Mouse (Mus musculus) hindbrain, embryonic 16.5 days (tissue): Measurements from ENCODE around the gene Eml1. TPM values are rescaled to one million over a fixed set of nuclear protein-coding genes. Genes with fewer than 3 reads are reported as not detected.
"Not testable (repeated sequence)": the region's sequence is repeated elsewhere in the genome, so short reads cannot be mapped to it uniquely, and the experiment has no call there.

ENCODE experiments used
- ATAC-seq: fragments of 200-750 bp; cut with Nextera tagmentation; 2 replicates; pipeline ENCODE4 v1.8.0; 2017; ENCODE audit warnings: moderate TSS enrichment, moderate library complexity
- H3K27ac ChIP-seq: fragments of 300-500 bp; sonication (generic); 2 replicates; pipeline ENCODE4 v1.5.1; 2014; ENCODE audit warnings: low read depth, mild to moderate bottlenecking, control low read depth, low read length, moderate library complexity
- H3K27me3 ChIP-seq: fragments of 300-500 bp; sonication (generic); replicated peaks from 2 replicates; pipeline ENCODE4 v1.6.1; 2014; ENCODE audit warnings: low read length; ENCODE audit not compliant: control insufficient read depth, insufficient read depth
- H3K36me3 ChIP-seq: fragments of 300-500 bp; sonication (generic); 2 replicates; pipeline ENCODE4 v1.6.1; 2014; ENCODE audit warnings: mild to moderate bottlenecking, low read length, moderate library complexity, mixed read lengths; ENCODE audit not compliant: control insufficient read depth, insufficient read depth
- H3K4me1 ChIP-seq: fragments of 300-500 bp; sonication (generic); 2 replicates; pipeline ENCODE4 v1.6.1; 2014; ENCODE audit warnings: low read depth, low read length; ENCODE audit not compliant: control insufficient read depth, insufficient read depth
- H3K4me2 ChIP-seq: fragments of 300-500 bp; sonication (generic); 2 replicates; pipeline ENCODE4 v1.6.1; 2014; ENCODE audit warnings: mild to moderate bottlenecking, low read length, control low read depth, moderate library complexity
- H3K4me3 ChIP-seq: fragments of 300-500 bp; sonication (generic); 2 replicates; pipeline ENCODE4 v1.5.1; 2014; ENCODE audit warnings: mild to moderate bottlenecking, low read length, control low read depth, moderate library complexity
- H3K9ac ChIP-seq: fragments of 300-500 bp; sonication (generic); 2 replicates; pipeline ENCODE4 v1.6.1; 2014; ENCODE audit warnings: low read depth, mild to moderate bottlenecking, control low read depth, low read length, moderate library complexity
- H3K9me3 ChIP-seq: fragments of 300-500 bp; sonication (generic); 2 replicates; pipeline ENCODE4 v1.6.1; 2014; ENCODE audit warnings: mild to moderate bottlenecking, low read length, moderate library complexity; ENCODE audit not compliant: control insufficient read depth
- WGBS: fragments of 180-500 bp; shearing (Covaris S2); extraction: QIAGEN DNeasy Blood & Tissue Kit; methylation state at CpG from one replicate; pipeline ENCODE4 v1.1.7; 2014; 5-methylcytosine and 5-hydroxymethylcytosine counted together
- polyA plus RNA-seq: library from polyadenylated mRNA; unstranded; fragments of >200 nt; fragmentation: Nextera tagmentation; extraction: Ambion mirVana; gene quantifications from 2 replicates; pipeline ENCODE4 v1.2.1, GENCODE M21; 2015

The Eml1 gene
- polyA plus RNA-seq, 1 experiment from 2014 or later = 59.3 TPM

DNA sequence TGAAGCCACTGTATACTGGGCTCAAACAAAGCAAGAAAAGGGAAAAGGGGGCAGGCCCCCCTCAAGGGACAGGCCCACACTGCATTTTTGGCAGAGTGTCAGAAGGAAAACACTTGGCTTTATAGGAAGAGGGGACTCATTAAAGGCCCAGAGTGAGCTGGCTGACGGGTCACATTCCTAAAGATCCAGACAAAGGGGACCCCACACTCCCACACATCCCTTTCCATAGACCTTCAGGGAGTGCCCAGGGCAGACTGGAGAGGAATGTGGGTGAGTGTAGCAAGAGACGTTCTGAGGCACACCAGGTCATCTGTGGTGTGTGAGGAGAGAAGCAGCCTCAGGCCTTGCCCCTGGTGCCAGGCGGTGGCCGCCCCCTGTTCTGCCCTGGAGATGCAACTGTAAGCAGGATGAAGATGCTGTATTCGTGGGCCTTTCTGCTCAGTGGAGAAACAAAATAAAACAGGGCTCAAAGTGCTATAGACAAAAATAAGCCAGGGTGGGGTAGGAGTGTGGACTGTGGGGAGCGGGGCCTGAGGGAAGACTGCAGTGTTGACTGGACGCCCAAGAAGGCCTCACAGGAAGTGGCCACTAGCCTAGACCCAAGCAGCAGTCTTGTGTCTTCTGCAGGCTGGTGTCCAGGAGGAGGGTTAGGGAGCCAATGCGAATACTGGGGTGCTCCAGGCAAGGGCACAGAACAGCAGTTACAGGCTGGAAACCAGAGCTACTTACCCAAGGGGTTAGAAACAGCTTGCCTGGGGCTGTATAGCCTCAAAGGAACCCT is 124.9 kb downstream of the Eml1 start:
- no peaks in the 10 kb centered on the region for H3K9me3 ChIP-seq
- no peaks in the 10 kb centered on the region for H3K27me3 ChIP-seq
- no peak overlapping the region for H3K4me2 ChIP-seq
- H3K9ac ChIP-seq = no peak overlapping the region
- H3K4me3 ChIP-seq = no peak overlapping the region
- no peaks in the 10 kb centered on the region for H3K36me3 ChIP-seq
- 62% methylated on average over 8 of the region's 8 CpGs for WGBS
- peaks cover 3% of the 10 kb centered on the region; the same call in 1 of the 2 replicates for H3K4me1 ChIP-seq
- no peak overlapping the region for H3K27ac ChIP-seq
- no peak for ATAC-seq

DNA sequence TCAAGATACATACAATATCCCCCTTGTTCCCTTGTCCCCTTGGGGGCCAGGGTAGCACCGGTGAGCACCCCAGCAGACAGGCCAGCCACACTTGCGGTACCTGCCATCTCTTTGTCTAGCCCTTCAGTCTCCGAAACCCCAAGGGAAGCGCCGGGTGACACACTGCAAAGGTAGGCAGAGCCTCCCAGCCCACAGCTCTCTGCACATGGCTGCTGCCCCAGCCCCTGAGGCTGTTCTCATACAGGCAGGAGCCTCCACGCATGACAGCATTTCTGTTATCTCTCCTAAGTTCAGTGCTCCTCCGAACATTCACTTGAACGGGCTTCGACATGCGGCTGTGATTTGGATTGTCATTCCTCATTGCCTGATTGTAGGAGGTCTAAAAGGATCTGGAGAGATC is 132.3 kb downstream of the Eml1 start:
- no peaks in the 10 kb centered on the region for H3K4me1 ChIP-seq
- no peaks in the 10 kb centered on the region for H3K9me3 ChIP-seq
- 0 out of 2 replicates have a peak, but pooled peaks cover 3% of the 10 kb centered on the region for H3K36me3 ChIP-seq
- WGBS = 62% methylated on average over 10 of the region's 10 CpGs
- H3K4me3 ChIP-seq = no peak overlapping the region
- no peak overlapping the region; the same call in 1 of the 2 replicates for H3K9ac ChIP-seq
- no peaks in the 10 kb centered on the region for H3K27me3 ChIP-seq
- ATAC-seq = no peak
- H3K4me2 ChIP-seq = no peak overlapping the region
- no peak overlapping the region for H3K27ac ChIP-seq

GRCm38 (mm10) chr12:108503582-108503981 is 132.8 kb downstream of the Eml1 start:
- whole genome bisulfite sequencing = 73% methylated on average over 16 of the region's 16 CpGs
- Histone ChIP-seq H3K9me3 (no peaks in the 10 kb centered on the region), H3K27me3 (no peaks in the 10 kb centered on the region), H3K4me3 (no peak overlapping the region), H3K4me2 (no peak overlapping the region), H3K4me1 (no peaks in the 10 kb centered on the region), H3K27ac (no peak overlapping the region), H3K36me3 (0 out of 2 replicates have a peak, but pooled peaks cover 3% of the 10 kb centered on the region), H3K9ac (no peak overlapping the region)
- ATAC-seq = no peak

GRCm38 (mm10) chr12:108505846-108506245 is 135.1 kb downstream of the Eml1 start:
- WGBS = 71% methylated on average over 2 of the region's 2 CpGs
- H3K4me3 ChIP-seq = no peak overlapping the region
- no peak overlapping the region for H3K27ac ChIP-seq
- no peak for ATAC-seq
- H3K36me3 ChIP-seq = 0 out of 2 replicates have a peak, but pooled peaks cover 3% of the 10 kb centered on the region
- H3K9me3 ChIP-seq = no peaks in the 10 kb centered on the region
- no peaks in the 10 kb centered on the region for H3K27me3 ChIP-seq
- no peak overlapping the region for H3K9ac ChIP-seq
- no peak overlapping the region for H3K4me2 ChIP-seq
- H3K4me1 ChIP-seq = no peaks in the 10 kb centered on the region

- H3K4me2 ChIP-seq, H3K4me3 ChIP-seq, ATAC-seq, H3K9ac ChIP-seq, H3K9me3 ChIP-seq, H3K4me1 ChIP-seq, H3K36me3 ChIP-seq, H3K27ac ChIP-seq, H3K27me3 ChIP-seq: not testable (repeated sequence)
- WGBS = 85% methylated on average over 3 of the region's 3 CpGs
Measured at GRCm38 (mm10) chr12:108507046-108507445, 136.3 kb downstream of the Eml1 start.

DNA sequence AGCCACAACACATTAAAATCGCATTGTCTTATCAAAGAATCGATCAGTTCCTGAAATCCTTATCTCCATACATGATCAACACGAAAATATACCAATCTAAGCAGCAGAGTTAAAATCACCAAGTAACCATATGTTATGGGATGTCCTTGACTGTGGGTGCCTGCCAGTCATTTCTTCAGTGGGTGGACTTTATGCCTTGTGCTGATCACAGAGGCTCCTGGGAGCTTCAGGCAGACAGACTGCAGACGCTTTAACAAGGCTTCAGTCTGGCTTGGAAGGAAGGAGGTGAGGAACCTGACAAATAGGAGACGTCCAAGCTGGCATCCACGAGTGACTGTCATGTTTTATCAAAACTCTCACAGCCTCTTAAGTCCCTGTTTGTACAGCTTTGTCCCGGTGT is 139.8 kb downstream of the Eml1 start:
- no peak overlapping the region for H3K9ac ChIP-seq
- H3K4me1 ChIP-seq = no peaks in the 10 kb centered on the region
- no peak overlapping the region for H3K27ac ChIP-seq
- no peak overlapping the region for H3K4me3 ChIP-seq
- no peak overlapping the region for H3K4me2 ChIP-seq
- WGBS = 71% methylated on average over 7 of the region's 7 CpGs
- no peaks in the 10 kb centered on the region for H3K27me3 ChIP-seq
- peaks cover 6% of the 10 kb centered on the region for H3K36me3 ChIP-seq
- no peaks in the 10 kb centered on the region for H3K9me3 ChIP-seq
- no peak for ATAC-seq

- Histone ChIP-seq H3K27me3 (no peaks in the 10 kb centered on the region), H3K4me3 (no peak overlapping the region), H3K4me1 (no peaks in the 10 kb centered on the region), H3K9ac (no peak overlapping the region), H3K4me2 (no peak overlapping the region), H3K36me3 (peaks cover 6% of the 10 kb centered on the region), H3K9me3 (no peaks in the 10 kb centered on the region), H3K27ac (no peak overlapping the region)
- 10% methylated on average over 3 of the region's 3 CpGs for WGBS
- ATAC-seq = no peak
Measured at GRCm38 (mm10) chr12:108511009-108511408, 140.3 kb downstream of the Eml1 start.

GRCm38 (mm10) chr12:108515464-108515863 is 144.7 kb downstream of the Eml1 start:
- no peaks in the 10 kb centered on the region for H3K9me3 ChIP-seq
- H3K4me3 ChIP-seq = no peak overlapping the region
- ATAC-seq = no peak
- H3K4me1 ChIP-seq = no peaks in the 10 kb centered on the region
- no peak overlapping the region for H3K4me2 ChIP-seq
- peaks cover 8% of the 10 kb centered on the region for H3K36me3 ChIP-seq
- H3K27ac ChIP-seq = no peak overlapping the region
- no peak overlapping the region for H3K9ac ChIP-seq
- WGBS = 97% methylated on average over 12 of the region's 12 CpGs
- no peaks in the 10 kb centered on the region for H3K27me3 ChIP-seq

- Histone ChIP-seq H3K36me3 (peaks cover 21% of the 10 kb centered on the region), H3K4me2 (no peak overlapping the region)
- ATAC-seq = no peak
Measured at GRCm38 (mm10) chr12:108519374-108519773, 148.6 kb downstream of the Eml1 start.

More at GRCm38 (mm10) chr12:108519374-108519773, 148.6 kb downstream of the Eml1 start:
- no peak overlapping the region for H3K4me3 ChIP-seq
- no peak overlapping the region for H3K9ac ChIP-seq
- no peaks in the 10 kb centered on the region for H3K27me3 ChIP-seq
- H3K27ac ChIP-seq = no peak overlapping the region
- H3K4me1 ChIP-seq = no peaks in the 10 kb centered on the region
- 80% methylated on average over 8 of the region's 8 CpGs for WGBS
- no peaks in the 10 kb centered on the region for H3K9me3 ChIP-seq
